Mouse (Mus musculus) heart, adult 2 months (tissue): Measurements from ENCODE around the gene Ccdc92b.

Source experiments
- CTCF ChIP-seq: fragments of 200-600 bp; IDR thresholded peaks from 2 replicates; pipeline ENCODE4 v1.8.1; 2022; ENCODE audit warnings: antibody characterized with exemption, mild to moderate bottlenecking, moderate library complexity
- EP300 ChIP-seq: fragments of 200-500 bp; IDR thresholded peaks from 2 replicates; pipeline ENCODE4 v1.6.1; 2011; ENCODE audit warnings: low read depth, low read length, control low read depth; ENCODE audit not compliant: insufficient read depth

DNA sequence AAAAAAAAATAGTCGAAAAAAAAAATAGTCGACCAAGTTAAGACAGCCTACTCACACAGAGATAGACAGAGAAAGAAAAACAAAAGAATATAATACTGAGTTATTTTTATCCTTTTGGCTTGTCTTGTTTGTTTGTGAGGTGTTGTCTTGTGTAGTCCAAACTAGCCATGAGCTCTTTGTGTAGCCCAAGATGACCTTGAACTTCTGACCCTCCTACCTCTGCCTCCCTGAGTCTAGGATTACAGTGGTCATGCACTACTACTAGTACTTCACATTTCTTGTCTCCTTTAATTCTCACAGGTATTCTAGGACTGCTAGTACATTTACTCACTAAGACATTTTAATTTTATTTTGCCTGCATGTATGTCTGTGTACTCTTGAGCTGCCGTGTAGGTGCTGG is 8.1 kb downstream of the Ccdc92b start:
- no peak for TF ChIP-seq EP300
- no peak for TF ChIP-seq CTCF
